Mouse (Mus musculus) testis, adult 2 months (tissue): ENCODE measurements around the gene Iqsec1.

Experiments used
- CTCF ChIP-seq: fragments of 200-500 bp; IDR thresholded peaks from 2 replicates; pipeline ENCODE4 v1.5.1; 2012; ENCODE audit warnings: low read depth, mild to moderate bottlenecking, inconsistent platforms, low read length, moderate library complexity; ENCODE audit not compliant: control insufficient read depth, insufficient read depth, insufficient replicate concordance
- POLR2A ChIP-seq: fragments of 200-500 bp; IDR thresholded peaks from 2 replicates; pipeline ENCODE4 v1.6.1; 2012; ENCODE audit warnings: low read depth, mild to moderate bottlenecking, inconsistent platforms, low read length, moderate library complexity; ENCODE audit not compliant: control insufficient read depth

DNA sequence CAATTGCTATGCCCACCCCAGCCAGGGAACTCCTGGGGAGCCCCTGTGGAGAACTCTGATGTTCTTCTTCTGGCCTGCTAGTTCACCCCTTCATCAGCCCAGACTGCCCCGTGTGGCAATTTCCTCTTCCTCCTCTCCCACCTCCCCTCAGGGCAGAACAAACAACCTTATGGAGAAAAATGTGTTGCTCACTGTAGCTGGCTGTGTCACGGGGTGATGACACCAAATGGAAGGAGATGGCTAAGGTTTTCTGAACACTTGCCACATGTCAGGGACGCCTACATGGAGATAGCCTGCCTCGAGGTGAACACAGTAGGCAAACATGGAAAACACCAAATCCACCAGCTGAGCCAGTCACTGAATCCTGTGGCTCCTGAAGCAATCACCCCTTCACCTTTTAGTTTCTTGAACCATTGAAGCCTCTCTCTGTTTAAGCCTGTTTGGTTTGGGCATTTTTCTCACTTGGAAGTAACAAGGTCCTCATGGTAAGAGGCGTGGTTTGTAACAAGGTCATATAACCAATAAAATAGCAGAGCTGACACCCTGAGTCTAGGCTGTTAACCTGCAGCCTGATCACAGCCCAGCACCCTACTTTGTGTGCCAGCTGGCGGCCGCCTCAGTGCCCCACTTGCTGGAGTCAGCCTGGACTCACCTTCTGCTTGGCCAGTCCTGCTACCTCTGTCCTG lies 233.4 kb downstream of the Iqsec1 start:
- no peak for TF ChIP-seq CTCF
- TF ChIP-seq POLR2A: no peak
